Mouse (Mus musculus): Measurements from ENCODE around the gene Myo5a.

Myo5a gene

GRCm38 (mm10) chr9:75253766-75254165, 183.0 kb downstream of the Myo5a start:
- DNase-seq: no peak

- peak; percentile 50 for DNase-seq
These were observed 183.6 kb downstream of the Myo5a start for GRCm38 (mm10) chr9:75254196-75254955.

- no peak for DNase-seq
These were observed 185.2 kb downstream of the Myo5a start for GRCm38 (mm10) chr9:75255820-75256545.

GRCm38 (mm10) chr9:75258792-75259191, 188.0 kb downstream of the Myo5a start:
- DNase-seq: no peak

GRCm38 (mm10) chr9:75259656-75260055, 188.8 kb downstream of the Myo5a start:
- DNase-seq: no peak

GRCm38 (mm10) chr9:75261332-75261872, 190.6 kb downstream of the Myo5a start:
- DNase-seq: no peak

- DNase-seq: no peak
These were observed 191.5 kb downstream of the Myo5a start for GRCm38 (mm10) chr9:75262235-75262826.

GRCm38 (mm10) chr9:75264008-75264718, 193.3 kb downstream of the Myo5a start:
- peak; percentile 43 for DNase-seq

GRCm38 (mm10) chr9:75267147-75267546, 196.3 kb downstream of the Myo5a start:
- DNase-seq: no peak

GRCm38 (mm10) chr9:75270382-75270781, 199.6 kb downstream of the Myo5a start:
- no peak for DNase-seq

- DNase-seq: no peak
These were observed 200.7 kb downstream of the Myo5a start for GRCm38 (mm10) chr9:75271539-75271938.
